ENCODE assay signal across 18 mouse cellular contexts in the genomic region with DNA sequence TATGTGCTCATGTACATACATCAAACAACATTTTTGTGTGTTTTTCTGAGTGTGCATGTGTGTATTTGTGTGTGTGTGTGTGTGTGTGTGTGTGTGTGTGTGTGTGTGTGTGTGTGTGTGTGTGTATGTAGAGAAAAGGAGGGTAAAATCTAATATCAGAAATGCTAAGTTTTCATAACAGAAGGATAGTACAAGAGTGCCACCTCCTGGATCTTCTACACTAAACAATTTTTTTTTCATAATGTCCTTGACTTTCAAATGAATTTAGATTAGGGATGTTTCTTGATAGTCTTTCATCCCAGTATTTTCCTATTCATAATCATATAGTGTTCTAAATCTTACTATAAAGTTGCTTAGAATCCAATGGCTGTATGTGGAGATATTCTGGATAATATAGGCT.
DNase-seq lines count a peak whose midpoint lies in the region; ATAC-seq lines count a peak whose summit lies in the region.
"Had no signal": no experiment of that assay in that cellular context is flagged by ENCODE, and none has a peak within 500 bp of the region (broad histone marks: within the 10 kb centered on the region; RNA-seq: fewer than 3 reads in every experiment).

No protein-coding gene starts in this region.

- H3K27ac ChIP-seq in embryonic facial prominence, embryonic 11.5 days (replicated peaks; ENCODE audit: low read depth, low read length), result no peak overlapping the region
- H3K27ac ChIP-seq in embryonic facial prominence, embryonic 10.5 days (replicated peaks), result no peak overlapping the region
- H3K27ac ChIP-seq: heart, embryonic 10.5 days; hindbrain, embryonic 15.5 days; limb, embryonic 13.5 days; lung, embryonic 15.5 days; neural tube, embryonic 13.5 days had no signal

- H3K27me3 ChIP-seq in embryonic facial prominence, embryonic 11.5 days (ENCODE audit: control insufficient read depth, insufficient read depth, low read length), result no peaks in the 10 kb centered on the region
- no peaks in the 10 kb centered on the region for H3K27me3 ChIP-seq in embryonic facial prominence, embryonic 10.5 days (replicated peaks; ENCODE audit: low read depth, poor library complexity, severe bottlenecking)
- H3K27me3 ChIP-seq: hindbrain, embryonic 15.5 days; limb, embryonic 13.5 days; lung, embryonic 15.5 days; neural tube, embryonic 13.5 days had no signal

- H3K36me3 ChIP-seq in embryonic facial prominence, embryonic 11.5 days (replicated peaks; ENCODE audit: control insufficient read depth, insufficient read depth, low read depth, low read length), result no peaks in the 10 kb centered on the region
- no peaks in the 10 kb centered on the region for H3K36me3 ChIP-seq in embryonic facial prominence, embryonic 10.5 days (replicated peaks)
- H3K36me3 ChIP-seq: heart, embryonic 10.5 days; hindbrain, embryonic 15.5 days; limb, embryonic 13.5 days; lung, embryonic 15.5 days; neural tube, embryonic 13.5 days had no signal

- no peak overlapping the region for H3K4me3 ChIP-seq in embryonic facial prominence, embryonic 11.5 days (ENCODE audit: low read depth, low read length)
- H3K4me3 ChIP-seq in embryonic facial prominence, embryonic 10.5 days, result no peak overlapping the region
- H3K4me3 ChIP-seq: heart, embryonic 10.5 days; hindbrain, embryonic 15.5 days; limb, embryonic 13.5 days; lung, embryonic 15.5 days; neural tube, embryonic 13.5 days had no signal

- DNase-seq in embryonic facial prominence, embryonic 11.5 days (ENCODE audit: low spot score), result peak; percentile 44
- no peak for DNase-seq in embryonic facial prominence, embryonic 10.5 days (ENCODE audit: low spot score)
- peak; percentile 2 for DNase-seq in left cerebral cortex, adult 11 months (ENCODE audit: low spot score)
- no peak for DNase-seq in left cerebral cortex, adult 18-20 months (ENCODE audit: low spot score in 2 of 2)
- DNase-seq in A20 (ENCODE audit: low read depth, low spot score), result peak; percentile 61
- peak; percentile 8 for DNase-seq in forelimb bud, embryonic 11.5 days (ENCODE audit: low read depth, low spot score)
- DNase-seq in urinary bladder, postnatal 36 days (ENCODE audit: low spot score in 2 of 2), result no peak
- no peak for DNase-seq in spleen, adult 12 weeks (ENCODE audit: low spot score)
- DNase-seq: cerebellum, postnatal 36 days; layer of hippocampus, adult 9-11 months; thymus, postnatal 14 days had no signal

- H3K4me1 ChIP-seq in embryonic facial prominence, embryonic 11.5 days (ENCODE audit: control insufficient read depth, insufficient read depth, low read length), result no peaks in the 10 kb centered on the region
- no peaks in the 10 kb centered on the region for H3K4me1 ChIP-seq in embryonic facial prominence, embryonic 10.5 days
- H3K4me1 ChIP-seq: heart, embryonic 10.5 days; hindbrain, embryonic 15.5 days; limb, embryonic 13.5 days; lung, embryonic 15.5 days; neural tube, embryonic 13.5 days had no signal

- ATAC-seq in embryonic facial prominence, embryonic 11.5 days (replicated peaks; ENCODE audit: insufficient number of reproducible peaks, low FRiP score, low TSS enrichment, low read depth), result no peak
- ATAC-seq: Patski had no signal

- no peak overlapping the region for H3K4me2 ChIP-seq in embryonic facial prominence, embryonic 11.5 days (ENCODE audit: low read depth, low read length)
- H3K4me2 ChIP-seq: hindbrain, embryonic 15.5 days; limb, embryonic 13.5 days; lung, embryonic 15.5 days; midbrain, embryonic 11.5 days; neural tube, embryonic 13.5 days had no signal

- H3K9ac ChIP-seq in embryonic facial prominence, embryonic 11.5 days (replicated peaks; ENCODE audit: low read length), result no peak overlapping the region
- H3K9ac ChIP-seq: hindbrain, embryonic 15.5 days; limb, embryonic 13.5 days; lung, embryonic 15.5 days; neural tube, embryonic 13.5 days had no signal

- no peaks in the 10 kb centered on the region for H3K9me3 ChIP-seq in embryonic facial prominence, embryonic 11.5 days (replicated peaks; ENCODE audit: control insufficient read depth, low read length)
- no peaks in the 10 kb centered on the region for H3K9me3 ChIP-seq in embryonic facial prominence, embryonic 10.5 days
- H3K9me3 ChIP-seq: heart, embryonic 10.5 days; hindbrain, embryonic 15.5 days; limb, embryonic 13.5 days; lung, embryonic 15.5 days; neural tube, embryonic 13.5 days had no signal

Comparison
In these comparisons a context has a peak if more than half of its experiments do, and no peak if none do; other contexts are left out.
1. DNase-seq: peak in embryonic facial prominence, embryonic 11.5 days (single experiment), left cerebral cortex, adult 11 months (single experiment), A20 (single experiment) and forelimb bud, embryonic 11.5 days (single experiment); none in embryonic facial prominence, embryonic 10.5 days (single experiment), left cerebral cortex, adult 18-20 months (0 of 2), urinary bladder, postnatal 36 days (0 of 2) and spleen, adult 12 weeks (single experiment).